Mouse (Mus musculus): ENCODE results near the gene Ripply2. TPM values are rescaled to one million over a fixed set of nuclear protein-coding genes. Genes with fewer than 3 reads are reported as not detected.

Ripply2 gene
- polyA plus RNA-seq, 1 experiment, result not detected

- Histone ChIP-seq H3K27ac (ENCODE audit: insufficient read depth, low read length) (no peak overlapping the region), H3K36me3 (ENCODE audit: control insufficient read depth, insufficient read depth, low read length) (no peaks in the 10 kb centered on the region), H3K27me3 (ENCODE audit: control insufficient read depth, insufficient read depth, low read length) (no peaks in the 10 kb centered on the region), H3K4me3 (ENCODE audit: extremely low read depth, insufficient read depth, insufficient read length) (no peak overlapping the region), H3K4me1 (ENCODE audit: control insufficient read depth, insufficient read depth, insufficient read length) (no peaks in the 10 kb centered on the region)
- 8% methylated on average over 10 of the region's 10 CpGs for WGBS
- TF ChIP-seq POLR2A (IDR thresholded peaks at IDR 0.05; ENCODE audit: low read depth, low read length) (no peak), CTCF (IDR thresholded peaks at IDR 0.05; ENCODE audit: extremely low read depth, insufficient read depth, insufficient read length, insufficient replicate concordance) (no peak)
- DNase-seq (ENCODE audit: low read depth in 1 of 2, low spot score in 2 of 2), result no peak
These were observed 33.8 kb upstream of the Ripply2 start for GRCm38 (mm10) chr9:86981551-86981950.

- Histone ChIP-seq H3K4me1 (ENCODE audit: control insufficient read depth, insufficient read depth, insufficient read length) (no peaks in the 10 kb centered on the region; the same call in 1 of the 2 replicates), H3K36me3 (ENCODE audit: control insufficient read depth, insufficient read depth, low read length) (no peaks in the 10 kb centered on the region), H3K27me3 (ENCODE audit: control insufficient read depth, insufficient read depth, low read length) (no peaks in the 10 kb centered on the region), H3K4me3 (ENCODE audit: extremely low read depth, insufficient read depth, insufficient read length) (no peak overlapping the region), H3K27ac (ENCODE audit: insufficient read depth, low read length) (no peak overlapping the region)
- WGBS, result 64% methylated on average over 3 of the region's 3 CpGs
- TF ChIP-seq CTCF (IDR thresholded peaks at IDR 0.05; ENCODE audit: extremely low read depth, insufficient read depth, insufficient read length, insufficient replicate concordance) (no peak), POLR2A (IDR thresholded peaks at IDR 0.05; ENCODE audit: low read depth, low read length) (no peak)
- DNase-seq (ENCODE audit: low read depth in 1 of 2, low spot score in 2 of 2), result no peak
These were observed 30.8 kb upstream of the Ripply2 start for GRCm38 (mm10) chr9:86984583-86984982.

- 67% methylated on average over 6 of the region's 6 CpGs for WGBS
- no peaks in the 10 kb centered on the region; the same call in 1 of the 2 replicates for H3K4me1 ChIP-seq (ENCODE audit: control insufficient read depth, insufficient read depth, insufficient read length)
- no peak overlapping the region for H3K4me3 ChIP-seq (ENCODE audit: extremely low read depth, insufficient read depth, insufficient read length)
- no peak for DNase-seq (ENCODE audit: low read depth in 1 of 2, low spot score in 2 of 2)
- TF ChIP-seq CTCF (IDR thresholded peaks at IDR 0.05; ENCODE audit: extremely low read depth, insufficient read depth, insufficient read length, insufficient replicate concordance), result no peak
- no peak for TF ChIP-seq POLR2A (IDR thresholded peaks at IDR 0.05; ENCODE audit: low read depth, low read length)
- no peaks in the 10 kb centered on the region for H3K27me3 ChIP-seq (ENCODE audit: control insufficient read depth, insufficient read depth, low read length)
- H3K36me3 ChIP-seq (ENCODE audit: control insufficient read depth, insufficient read depth, low read length), result no peaks in the 10 kb centered on the region
- no peak overlapping the region for H3K27ac ChIP-seq (ENCODE audit: insufficient read depth, low read length)
These were observed 30.2 kb upstream of the Ripply2 start for GRCm38 (mm10) chr9:86985105-86985504.

- Histone ChIP-seq H3K27me3 (ENCODE audit: control insufficient read depth, insufficient read depth, low read length) (no peaks in the 10 kb centered on the region), H3K27ac (ENCODE audit: insufficient read depth, low read length) (no peak overlapping the region), H3K4me1 (ENCODE audit: control insufficient read depth, insufficient read depth, insufficient read length) (no peaks in the 10 kb centered on the region; the same call in 1 of the 2 replicates), H3K36me3 (ENCODE audit: control insufficient read depth, insufficient read depth, low read length) (no peaks in the 10 kb centered on the region), H3K4me3 (ENCODE audit: extremely low read depth, insufficient read depth, insufficient read length) (no peak overlapping the region)
- 62% methylated on average over 7 of the region's 7 CpGs for WGBS
- TF ChIP-seq POLR2A (IDR thresholded peaks at IDR 0.05; ENCODE audit: low read depth, low read length), result no peak
- TF ChIP-seq CTCF (IDR thresholded peaks at IDR 0.05; ENCODE audit: extremely low read depth, insufficient read depth, insufficient read length, insufficient replicate concordance), result no peak
- DNase-seq (ENCODE audit: low read depth in 1 of 2, low spot score in 2 of 2), result no peak
These were observed 28.5 kb upstream of the Ripply2 start for GRCm38 (mm10) chr9:86986703-86987296.

- DNase-seq (ENCODE audit: low read depth in 1 of 2, low spot score in 2 of 2), result no peak
- Histone ChIP-seq H3K4me1 (ENCODE audit: control insufficient read depth, insufficient read depth, insufficient read length) (no peaks in the 10 kb centered on the region; the same call in 1 of the 2 replicates), H3K4me3 (ENCODE audit: extremely low read depth, insufficient read depth, insufficient read length) (no peak overlapping the region), H3K36me3 (ENCODE audit: control insufficient read depth, insufficient read depth, low read length) (no peaks in the 10 kb centered on the region), H3K27ac (ENCODE audit: insufficient read depth, low read length) (no peak overlapping the region), H3K27me3 (ENCODE audit: control insufficient read depth, insufficient read depth, low read length) (no peaks in the 10 kb centered on the region)
- TF ChIP-seq POLR2A (IDR thresholded peaks at IDR 0.05; ENCODE audit: low read depth, low read length), result no peak
- no peak for TF ChIP-seq CTCF (IDR thresholded peaks at IDR 0.05; ENCODE audit: extremely low read depth, insufficient read depth, insufficient read length, insufficient replicate concordance)
These were observed 25.5 kb upstream of the Ripply2 start for GRCm38 (mm10) chr9:86989822-86990221.

- Histone ChIP-seq H3K4me3 (ENCODE audit: extremely low read depth, insufficient read depth, insufficient read length) (no peak overlapping the region), H3K36me3 (ENCODE audit: control insufficient read depth, insufficient read depth, low read length) (no peaks in the 10 kb centered on the region), H3K27me3 (ENCODE audit: control insufficient read depth, insufficient read depth, low read length) (no peaks in the 10 kb centered on the region), H3K4me1 (ENCODE audit: control insufficient read depth, insufficient read depth, insufficient read length) (no peaks in the 10 kb centered on the region; the same call in 1 of the 2 replicates), H3K27ac (ENCODE audit: insufficient read depth, low read length) (no peak overlapping the region)
- TF ChIP-seq POLR2A (IDR thresholded peaks at IDR 0.05; ENCODE audit: low read depth, low read length) (no peak), CTCF (IDR thresholded peaks at IDR 0.05; ENCODE audit: extremely low read depth, insufficient read depth, insufficient read length, insufficient replicate concordance) (no peak)
- DNase-seq (ENCODE audit: low read depth in 1 of 2, low spot score in 2 of 2), result no peak
- 80% methylated on average over 8 of the region's 8 CpGs for WGBS
These were observed 23.6 kb upstream of the Ripply2 start for GRCm38 (mm10) chr9:86991758-86992157.

- WGBS, result 58% methylated on average over 3 of the region's 3 CpGs
- Histone ChIP-seq H3K27me3 (ENCODE audit: control insufficient read depth, insufficient read depth, low read length) (no peaks in the 10 kb centered on the region), H3K36me3 (ENCODE audit: control insufficient read depth, insufficient read depth, low read length) (no peaks in the 10 kb centered on the region), H3K27ac (ENCODE audit: insufficient read depth, low read length) (no peak overlapping the region), H3K4me1 (ENCODE audit: control insufficient read depth, insufficient read depth, insufficient read length) (no peaks in the 10 kb centered on the region), H3K4me3 (ENCODE audit: extremely low read depth, insufficient read depth, insufficient read length) (no peak overlapping the region)
- no peak for DNase-seq (ENCODE audit: low read depth in 1 of 2, low spot score in 2 of 2)
- TF ChIP-seq POLR2A (IDR thresholded peaks at IDR 0.05; ENCODE audit: low read depth, low read length), result no peak
- TF ChIP-seq CTCF (IDR thresholded peaks at IDR 0.05; ENCODE audit: extremely low read depth, insufficient read depth, insufficient read length, insufficient replicate concordance), result no peak
These were observed 18.2 kb upstream of the Ripply2 start for GRCm38 (mm10) chr9:86997046-86997691.
